Mouse (Mus musculus): Measurements from ENCODE around the gene Tom1l2. TPM values are rescaled to one million over a fixed set of nuclear protein-coding genes. Genes with fewer than 3 reads are reported as not detected.

The Tom1l2 gene
- polyA plus RNA-seq, 1 experiment from 2014 or later, result 61.4 TPM

GRCm38 (mm10) chr11:60277164-60277740, 75.5 kb downstream of the Tom1l2 start:
- Histone ChIP-seq H3K27me3 (no peaks in the 10 kb centered on the region), H3K4me1 (replicated peaks) (peaks cover 37% of the 10 kb centered on the region), H3K4me3 (no peak overlapping the region), H3K9me3 (no peaks in the 10 kb centered on the region), H3K9ac (peak overlapping the region; percentile 50), H3K4me2 (no peak overlapping the region), H3K27ac (replicated peaks) (peak overlapping the region; percentile 75), H3K36me3 (peaks cover 7% of the 10 kb centered on the region; the same call in 1 of the 2 replicates)
- 60% methylated on average over 8 of the region's 8 CpGs for WGBS
- 0 out of 2 replicates have a peak, but pooled peaks have one; percentile 24 for ATAC-seq (ENCODE audit: low read depth)

DNA sequence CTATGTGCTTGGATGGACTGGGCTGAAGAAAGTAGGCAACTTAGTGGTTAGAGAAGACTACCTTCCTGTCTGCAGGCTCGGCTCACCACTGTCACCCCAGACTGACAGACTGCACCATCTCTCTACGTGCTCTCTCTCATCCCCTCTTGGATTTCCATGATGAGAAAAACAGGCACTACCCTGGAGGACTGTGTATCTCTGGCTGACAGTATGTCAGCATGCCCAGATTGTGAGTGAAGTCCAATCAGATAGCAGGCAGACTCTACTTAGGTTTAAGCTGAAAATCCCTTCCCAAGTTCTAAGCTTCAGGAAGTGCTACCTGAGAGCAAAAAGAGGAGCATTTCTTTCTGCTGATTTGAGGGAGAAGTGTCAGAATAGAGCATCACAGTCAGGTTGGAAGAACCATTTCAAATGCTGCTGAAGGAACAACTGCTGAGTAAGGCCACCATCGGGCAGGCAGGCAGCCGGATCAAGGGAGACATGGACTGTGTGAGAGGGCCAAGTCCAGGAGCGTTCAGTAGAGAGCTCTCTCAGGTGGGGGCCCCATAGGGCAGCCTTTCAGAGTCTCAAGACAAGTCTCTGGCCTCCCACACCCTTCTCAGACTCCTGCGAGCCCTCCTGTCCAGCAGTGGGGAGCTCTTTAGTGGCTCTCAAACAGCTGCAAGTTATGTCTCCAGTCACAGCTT, 76.2 kb downstream of the Tom1l2 start:
- Histone ChIP-seq H3K27ac (replicated peaks) (peak overlapping the region; percentile 75), H3K9me3 (no peaks in the 10 kb centered on the region), H3K36me3 (peaks cover 7% of the 10 kb centered on the region; the same call in 1 of the 2 replicates), H3K4me2 (no peak overlapping the region), H3K4me1 (replicated peaks) (peaks cover 37% of the 10 kb centered on the region), H3K27me3 (no peaks in the 10 kb centered on the region), H3K4me3 (no peak overlapping the region), H3K9ac (peak overlapping the region; percentile 50)
- no peak for ATAC-seq (ENCODE audit: low read depth)
- 77% methylated on average over 6 of the region's 6 CpGs for WGBS

DNA sequence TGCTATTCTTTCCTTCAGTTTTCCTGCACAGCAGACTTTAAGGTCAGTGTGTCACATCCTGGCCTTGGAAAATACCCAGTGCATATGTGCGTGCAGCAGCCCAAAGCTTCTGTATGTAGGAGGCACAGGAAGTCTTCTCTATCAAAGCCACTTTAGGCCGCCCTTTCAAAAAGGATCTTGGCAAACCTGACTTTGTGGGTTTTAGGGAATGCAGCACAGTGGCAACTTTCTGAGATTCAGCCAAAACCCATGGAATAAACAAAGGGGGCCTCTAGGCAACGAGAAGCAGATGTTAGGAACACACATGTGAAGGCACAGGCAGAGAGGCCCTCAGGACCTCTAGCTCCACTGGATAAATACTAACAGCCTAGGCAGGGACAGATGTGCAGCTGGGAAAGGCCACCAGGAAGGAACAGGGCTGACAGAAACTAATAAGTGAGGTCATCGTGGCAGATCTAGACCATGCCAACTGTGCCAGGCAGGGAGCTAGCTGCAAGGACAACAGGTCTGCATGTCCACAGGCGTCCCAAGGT, 79.4 kb downstream of the Tom1l2 start:
- 71% methylated on average over 5 of the region's 5 CpGs for WGBS
- ATAC-seq (ENCODE audit: low read depth), result no peak
- H3K4me1 ChIP-seq (replicated peaks), result peaks cover 32% of the 10 kb centered on the region
- no peak overlapping the region for H3K4me3 ChIP-seq
- H3K9me3 ChIP-seq, result no peaks in the 10 kb centered on the region
- H3K27ac ChIP-seq (replicated peaks), result peak overlapping the region; percentile 68
- H3K9ac ChIP-seq, result no peak overlapping the region
- no peak overlapping the region for H3K4me2 ChIP-seq
- H3K27me3 ChIP-seq, result no peaks in the 10 kb centered on the region
- peaks cover 20% of the 10 kb centered on the region for H3K36me3 ChIP-seq

DNA sequence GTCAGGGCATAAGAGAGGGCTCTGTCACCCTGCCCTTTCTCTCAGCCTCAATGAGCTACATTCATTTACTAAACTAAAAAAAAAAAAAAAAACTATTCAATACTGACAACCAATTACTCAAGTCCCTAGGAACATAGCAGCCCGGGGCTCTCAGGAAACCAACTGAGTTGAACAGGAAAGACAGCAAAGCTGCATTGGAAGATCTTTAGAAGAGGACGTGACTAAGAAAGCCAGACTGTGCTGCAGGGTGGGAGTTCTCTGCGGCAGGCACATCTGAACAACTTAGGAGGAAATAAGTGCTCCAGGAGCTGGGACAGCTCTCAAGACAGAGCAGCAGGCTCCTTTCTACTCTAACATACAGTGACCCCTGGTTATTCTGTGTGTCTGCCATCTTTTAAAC, 84.1 kb downstream of the Tom1l2 start:
- WGBS, result 44% methylated on average over 3 of the region's 3 CpGs

DNA sequence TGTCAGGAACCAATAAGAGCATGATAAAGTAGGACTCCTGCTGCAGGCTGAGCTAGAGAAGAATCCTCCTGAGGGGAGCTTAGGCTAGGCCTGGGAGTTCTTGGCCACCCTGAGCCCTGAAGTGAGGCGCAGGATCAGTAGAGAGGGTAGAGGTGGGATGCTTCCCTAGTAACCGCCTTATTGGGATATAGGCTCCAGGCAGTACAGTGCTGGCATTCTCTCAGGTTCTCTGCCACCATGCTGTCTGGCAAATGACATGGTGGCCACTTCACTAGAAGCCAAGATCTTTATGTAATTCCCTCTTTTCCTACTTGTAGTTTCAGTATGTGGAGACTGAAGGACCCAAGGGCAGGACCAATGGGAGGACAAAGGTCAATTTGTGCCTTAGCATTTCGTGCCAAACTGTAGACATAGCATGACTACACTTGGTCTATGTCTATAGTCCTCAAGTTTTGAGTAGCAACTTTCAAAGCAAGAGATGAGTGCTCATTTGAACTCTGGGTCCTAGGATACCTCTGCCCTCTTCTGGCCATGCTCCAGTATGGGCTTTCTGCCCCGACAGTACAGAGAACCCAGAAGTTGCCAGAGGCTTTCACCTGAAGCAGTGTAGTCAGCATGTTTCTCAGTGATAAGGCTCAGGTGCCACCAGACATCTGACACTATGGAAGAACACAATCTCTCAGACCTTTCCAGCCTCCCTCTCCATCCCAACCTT, 87.3 kb downstream of the Tom1l2 start:
- Histone ChIP-seq H3K9me3 (no peaks in the 10 kb centered on the region), H3K4me1 (replicated peaks) (peaks cover 29% of the 10 kb centered on the region), H3K36me3 (peaks cover 27% of the 10 kb centered on the region), H3K27ac (replicated peaks) (no peak overlapping the region; the same call in 1 of the 2 replicates), H3K4me3 (no peak overlapping the region), H3K4me2 (no peak overlapping the region), H3K9ac (no peak overlapping the region), H3K27me3 (no peaks in the 10 kb centered on the region)
- no peak for ATAC-seq (ENCODE audit: low read depth)
- 89% methylated on average over 4 of the region's 4 CpGs for WGBS

More for the DNA sequence above, 84.1 kb downstream of the Tom1l2 start:
- Histone ChIP-seq H3K4me1 (replicated peaks) (peaks cover 26% of the 10 kb centered on the region), H3K9me3 (no peaks in the 10 kb centered on the region), H3K27ac (replicated peaks) (no peak overlapping the region), H3K27me3 (no peaks in the 10 kb centered on the region), H3K36me3 (peaks cover 17% of the 10 kb centered on the region), H3K4me3 (no peak overlapping the region), H3K4me2 (no peak overlapping the region), H3K9ac (no peak overlapping the region)
- no peak for ATAC-seq (ENCODE audit: low read depth)

DNA sequence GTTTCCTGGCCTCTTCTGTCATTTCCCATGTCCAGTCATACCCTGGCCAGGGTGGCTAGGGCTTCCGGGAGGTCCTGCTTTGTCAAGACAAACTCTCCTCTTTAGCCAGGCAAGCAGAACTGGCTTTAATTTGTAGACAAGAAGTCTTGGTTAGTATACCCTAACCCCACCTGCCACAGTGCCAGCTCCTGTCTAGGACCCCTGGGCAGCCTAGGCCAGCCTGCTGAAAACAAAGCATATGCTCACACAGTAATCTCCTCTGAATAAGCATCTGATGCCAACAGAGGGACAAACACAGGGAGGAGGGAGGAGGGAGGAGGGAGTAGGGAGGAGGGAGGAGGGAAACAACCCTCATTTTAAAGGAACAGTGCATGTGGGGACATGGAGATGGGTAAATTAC, 88.1 kb downstream of the Tom1l2 start:
- no peaks in the 10 kb centered on the region for H3K27me3 ChIP-seq
- WGBS, result 78% methylated on average over 1 of the region's 1 CpGs
- H3K4me3 ChIP-seq, result no peak overlapping the region
- peak; percentile 65; the same call in 1 of the 2 replicates for ATAC-seq (ENCODE audit: low read depth)
- no peak overlapping the region for H3K4me2 ChIP-seq
- H3K9me3 ChIP-seq, result no peaks in the 10 kb centered on the region
- no peak overlapping the region for H3K9ac ChIP-seq
- H3K27ac ChIP-seq (replicated peaks), result peak overlapping the region; percentile 35
- peaks cover 29% of the 10 kb centered on the region for H3K4me1 ChIP-seq (replicated peaks)
- peaks cover 19% of the 10 kb centered on the region for H3K36me3 ChIP-seq

GRCm38 (mm10) chr11:60262396-60262795, 90.3 kb downstream of the Tom1l2 start:
- Histone ChIP-seq H3K9ac (no peak overlapping the region), H3K4me2 (no peak overlapping the region), H3K4me1 (replicated peaks) (peaks cover 31% of the 10 kb centered on the region), H3K27me3 (no peaks in the 10 kb centered on the region), H3K4me3 (no peak overlapping the region), H3K36me3 (peaks cover 27% of the 10 kb centered on the region), H3K27ac (replicated peaks) (peak overlapping the region; percentile 43), H3K9me3 (no peaks in the 10 kb centered on the region)
- ATAC-seq (ENCODE audit: low read depth), result no peak
- WGBS, result 68% methylated on average over 4 of the region's 4 CpGs

DNA sequence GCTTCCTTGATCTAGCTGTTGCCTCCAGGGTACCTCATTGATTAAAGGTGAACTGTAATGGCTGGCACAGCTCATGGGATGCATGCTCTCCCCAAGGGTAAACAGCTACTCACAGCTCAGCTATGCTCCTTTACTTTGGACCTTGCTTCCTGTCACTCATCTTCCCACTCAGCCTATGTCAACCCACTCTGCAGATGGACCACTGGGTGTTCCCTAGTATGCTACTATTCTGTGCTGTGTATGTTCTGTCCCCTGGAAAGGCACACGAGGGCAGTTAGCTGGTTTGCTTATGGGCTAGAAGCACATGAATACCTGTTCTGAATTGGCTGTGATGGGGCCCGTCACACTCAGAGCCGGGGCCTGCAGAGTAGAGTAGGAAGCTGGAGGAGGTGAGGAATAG, 92.0 kb downstream of the Tom1l2 start:
- Histone ChIP-seq H3K9me3 (no peaks in the 10 kb centered on the region), H3K4me2 (no peak overlapping the region), H3K27ac (replicated peaks) (no peak overlapping the region), H3K9ac (no peak overlapping the region), H3K4me1 (replicated peaks) (peaks cover 48% of the 10 kb centered on the region), H3K4me3 (no peak overlapping the region), H3K36me3 (peaks cover 32% of the 10 kb centered on the region), H3K27me3 (no peaks in the 10 kb centered on the region)
- WGBS, result 91% methylated on average over 3 of the region's 3 CpGs
- ATAC-seq (ENCODE audit: low read depth), result no peak

GRCm38 (mm10) chr11:60257696-60258095, 95.0 kb downstream of the Tom1l2 start:
- ATAC-seq (ENCODE audit: low read depth), result no peak
- Histone ChIP-seq H3K4me1 (replicated peaks) (peaks cover 36% of the 10 kb centered on the region), H3K9me3 (no peaks in the 10 kb centered on the region), H3K4me3 (no peak overlapping the region), H3K27me3 (no peaks in the 10 kb centered on the region), H3K27ac (replicated peaks) (no peak overlapping the region), H3K9ac (no peak overlapping the region), H3K4me2 (no peak overlapping the region), H3K36me3 (peaks cover 47% of the 10 kb centered on the region)
- WGBS, result 73% methylated on average over 2 of the region's 2 CpGs

GRCm38 (mm10) chr11:60256713-60257112, 96.0 kb downstream of the Tom1l2 start:
- WGBS, result 80% methylated on average over 9 of the region's 9 CpGs
- H3K4me3 ChIP-seq, result no peak overlapping the region
- H3K4me2 ChIP-seq, result no peak overlapping the region
- H3K9me3 ChIP-seq, result no peaks in the 10 kb centered on the region
- peaks cover 32% of the 10 kb centered on the region for H3K4me1 ChIP-seq (replicated peaks)
- no peak for ATAC-seq (ENCODE audit: low read depth)
- peaks cover 49% of the 10 kb centered on the region for H3K36me3 ChIP-seq
- H3K27me3 ChIP-seq, result no peaks in the 10 kb centered on the region
- no peak overlapping the region for H3K9ac ChIP-seq
- 0 out of 2 replicates have a peak overlapping the region, but pooled peaks have one; percentile 23 for H3K27ac ChIP-seq (replicated peaks)

GRCm38 (mm10) chr11:60256176-60256681, 96.5 kb downstream of the Tom1l2 start:
- Histone ChIP-seq H3K36me3 (peaks cover 50% of the 10 kb centered on the region), H3K27ac (replicated peaks) (peak overlapping the region; percentile 54), H3K4me3 (no peak overlapping the region), H3K9ac (no peak overlapping the region), H3K27me3 (no peaks in the 10 kb centered on the region), H3K4me1 (replicated peaks) (peaks cover 32% of the 10 kb centered on the region), H3K9me3 (no peaks in the 10 kb centered on the region), H3K4me2 (no peak overlapping the region)
- 41% methylated on average over 6 of the region's 6 CpGs for WGBS
- ATAC-seq (ENCODE audit: low read depth), result no peak

GRCm38 (mm10) chr11:60255639-60256038, 97.1 kb downstream of the Tom1l2 start:
- H3K27ac ChIP-seq (replicated peaks), result no peak overlapping the region
- peaks cover 46% of the 10 kb centered on the region for H3K36me3 ChIP-seq
- no peak overlapping the region for H3K4me3 ChIP-seq
- no peak overlapping the region for H3K4me2 ChIP-seq
- ATAC-seq (ENCODE audit: low read depth), result no peak
- H3K27me3 ChIP-seq, result no peaks in the 10 kb centered on the region
- no peak overlapping the region for H3K9ac ChIP-seq
- 68% methylated on average over 3 of the region's 3 CpGs for WGBS
- no peaks in the 10 kb centered on the region for H3K9me3 ChIP-seq
- H3K4me1 ChIP-seq (replicated peaks), result peaks cover 32% of the 10 kb centered on the region
